Mouse (Mus musculus) hindbrain, postnatal 0 days (tissue): ENCODE results near the gene Fcgrt. TPM values are rescaled to one million over a fixed set of nuclear protein-coding genes. Genes with fewer than 3 reads are reported as not detected.

Source experiments
- ATAC-seq: fragments of 200-750 bp; cut with Nextera tagmentation; 2 replicates; pipeline ENCODE4 v1.8.0; 2017; ENCODE audit warnings: mild to moderate bottlenecking, moderate TSS enrichment, moderate library complexity
- DNase-seq: peaks from one replicate; pipeline ENCODE4 v3.0.0-alpha.2; 2015; ENCODE audit warnings: low spot score
- H3K27ac ChIP-seq: fragments of 300-500 bp; sonication (generic); 2 replicates; pipeline ENCODE4 v1.5.1; 2014; ENCODE audit warnings: mild to moderate bottlenecking
- H3K27me3 ChIP-seq: fragments of 300-500 bp; sonication (generic); 2 replicates; pipeline ENCODE4 v1.6.1; 2014; ENCODE audit warnings: low read length, mixed read lengths; ENCODE audit not compliant: insufficient read depth
- H3K36me3 ChIP-seq: fragments of 300-500 bp; sonication (generic); 2 replicates; pipeline ENCODE4 v1.6.1; 2014; ENCODE audit warnings: low read length, mixed read lengths; ENCODE audit not compliant: insufficient read depth
- H3K4me1 ChIP-seq: fragments of 300-500 bp; sonication (generic); 2 replicates; pipeline ENCODE4 v1.6.1; 2014; ENCODE audit warnings: antibody characterized with exemption, low read length, mixed read lengths; ENCODE audit not compliant: insufficient read depth
- H3K4me2 ChIP-seq: fragments of 300-500 bp; sonication (generic); 2 replicates; pipeline ENCODE4 v1.6.1; 2014; ENCODE audit warnings: low read depth, mild to moderate bottlenecking, low read length, moderate library complexity, mixed read lengths
- H3K4me3 ChIP-seq: fragments of 300-500 bp; sonication (generic); 2 replicates; pipeline ENCODE4 v1.5.1; 2014; ENCODE audit warnings: low read length
- H3K9ac ChIP-seq: fragments of 300-500 bp; sonication (generic); replicated peaks from 2 replicates; pipeline ENCODE4 v1.6.1; 2014; ENCODE audit warnings: mild to moderate bottlenecking, low read length, moderate library complexity, mixed read lengths
- H3K9me3 ChIP-seq: fragments of 300-500 bp; sonication (generic); 2 replicates; pipeline ENCODE4 v1.6.1; 2016; ENCODE audit warnings: low read length, mixed read lengths
- CTCF ChIP-seq: IDR thresholded peaks from 2 replicates; pipeline ENCODE4 v1.5.1; 2016; ENCODE audit warnings: antibody characterized with exemption, control low read depth, low read depth
- WGBS: fragments of 180-500 bp; shearing (Covaris S2); extraction: QIAGEN DNeasy Blood & Tissue Kit; methylation state at CpG from one replicate; pipeline ENCODE4 v1.1.7; 2014; 5-methylcytosine and 5-hydroxymethylcytosine counted together
- polyA plus RNA-seq: library from polyadenylated mRNA; unstranded; fragments of >200 nt; fragmentation: Nextera tagmentation; extraction: Ambion mirVana; gene quantifications from 2 replicates; pipeline ENCODE4 v1.2.1, GENCODE M21; 2015
- total RNA-seq: library from RNA; depleted of rRNA; stranded (reverse); fragments of >200 nt; gene quantifications from 2 replicates; pipeline ENCODE4 v1.2.3, GENCODE M21; 2014

Fcgrt gene
- total and polyA plus RNA-seq, 2 experiments from 2014 or later, result 32.9 to 45.9 TPM

DNA sequence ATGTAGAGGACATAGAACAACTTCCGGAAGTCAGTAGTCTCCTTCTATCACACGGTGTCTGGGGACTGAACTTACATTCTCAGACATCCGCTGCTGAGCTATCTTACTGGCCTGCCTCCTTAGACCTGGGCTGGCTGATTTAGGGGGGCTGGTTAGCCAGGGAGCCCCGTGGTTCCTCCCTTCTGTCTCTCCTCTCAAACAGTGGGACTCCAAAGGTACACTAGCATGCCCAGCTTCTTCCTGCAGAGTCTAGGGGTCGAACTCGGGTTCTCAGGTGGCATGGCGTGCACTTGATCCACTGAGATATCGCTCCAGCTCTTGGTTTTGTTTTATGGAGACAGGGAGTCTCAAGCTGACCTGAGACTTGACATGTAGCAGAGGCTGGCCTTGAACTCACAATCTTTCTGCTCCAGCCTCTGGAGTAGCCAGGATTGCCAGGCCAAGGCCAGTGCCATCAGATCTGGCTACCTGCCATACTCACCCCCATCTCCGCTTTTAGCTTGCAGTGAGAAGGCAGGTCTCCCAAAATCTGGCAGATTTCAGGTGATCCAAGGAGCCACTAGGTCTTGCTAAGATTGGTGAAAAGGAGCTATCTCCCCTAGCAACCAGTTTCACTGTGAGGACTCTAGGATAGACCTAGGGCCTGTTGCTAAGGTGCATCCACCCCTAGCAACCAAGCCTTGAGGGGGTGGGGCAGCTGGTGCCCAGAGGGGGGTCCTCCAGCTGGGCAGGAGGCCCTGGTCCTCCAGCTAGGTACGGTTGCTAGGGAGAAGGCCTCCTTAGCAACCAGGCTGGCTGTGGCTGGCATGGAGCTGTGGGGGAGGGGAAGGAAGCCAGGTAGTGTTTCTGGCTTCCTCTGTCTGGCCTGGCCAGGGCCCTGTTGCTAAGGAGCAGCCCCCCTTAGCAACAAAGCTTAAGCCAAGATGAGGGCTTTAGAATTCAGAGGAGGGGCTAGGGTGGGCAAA lies 44.8 kb downstream of the Fcgrt start:
- TF ChIP-seq CTCF, result no peak
- Histone ChIP-seq H3K4me2 (no peak overlapping the region), H3K4me3 (no peak overlapping the region), H3K4me1 (peaks cover 11% of the 10 kb centered on the region), H3K36me3 (no peaks in the 10 kb centered on the region), H3K27me3 (no peaks in the 10 kb centered on the region), H3K9ac (0 out of 2 replicates have a peak overlapping the region, but pooled peaks have one; percentile 24), H3K9me3 (no peaks in the 10 kb centered on the region), H3K27ac (peak overlapping the region; percentile 77)
- ATAC-seq (peak; percentile 25; the same call in 1 of the 2 replicates), DNase-seq (peak; percentile 67)
- WGBS, result 74% methylated on average over 10 of the region's 10 CpGs

DNA sequence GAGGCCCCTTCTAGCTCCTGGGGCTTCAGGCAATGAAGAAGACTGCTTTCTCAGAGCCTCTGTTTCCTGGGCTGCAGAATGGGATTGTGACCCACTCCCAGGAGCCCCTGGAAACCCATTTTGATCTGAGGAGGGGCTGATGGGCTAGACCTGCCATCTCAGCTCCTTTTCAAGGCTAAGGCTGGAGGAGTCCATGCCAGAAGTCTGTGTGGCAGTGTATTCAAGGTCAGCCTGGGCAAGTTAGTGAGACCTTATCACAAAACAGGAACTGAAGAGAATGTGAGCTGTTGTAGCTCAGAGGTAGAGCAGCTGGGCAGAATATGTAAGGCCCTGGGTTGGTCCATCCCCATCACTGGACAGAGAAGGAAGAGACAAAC lies 46.7 kb downstream of the Fcgrt start:
- Histone ChIP-seq H3K27ac (no peak overlapping the region), H3K36me3 (no peaks in the 10 kb centered on the region), H3K27me3 (no peaks in the 10 kb centered on the region), H3K4me3 (no peak overlapping the region), H3K4me2 (no peak overlapping the region), H3K9me3 (no peaks in the 10 kb centered on the region), H3K4me1 (peaks cover 11% of the 10 kb centered on the region), H3K9ac (no peak overlapping the region)
- DNase-seq (no peak), ATAC-seq (no peak)
- TF ChIP-seq CTCF, result no peak

DNA sequence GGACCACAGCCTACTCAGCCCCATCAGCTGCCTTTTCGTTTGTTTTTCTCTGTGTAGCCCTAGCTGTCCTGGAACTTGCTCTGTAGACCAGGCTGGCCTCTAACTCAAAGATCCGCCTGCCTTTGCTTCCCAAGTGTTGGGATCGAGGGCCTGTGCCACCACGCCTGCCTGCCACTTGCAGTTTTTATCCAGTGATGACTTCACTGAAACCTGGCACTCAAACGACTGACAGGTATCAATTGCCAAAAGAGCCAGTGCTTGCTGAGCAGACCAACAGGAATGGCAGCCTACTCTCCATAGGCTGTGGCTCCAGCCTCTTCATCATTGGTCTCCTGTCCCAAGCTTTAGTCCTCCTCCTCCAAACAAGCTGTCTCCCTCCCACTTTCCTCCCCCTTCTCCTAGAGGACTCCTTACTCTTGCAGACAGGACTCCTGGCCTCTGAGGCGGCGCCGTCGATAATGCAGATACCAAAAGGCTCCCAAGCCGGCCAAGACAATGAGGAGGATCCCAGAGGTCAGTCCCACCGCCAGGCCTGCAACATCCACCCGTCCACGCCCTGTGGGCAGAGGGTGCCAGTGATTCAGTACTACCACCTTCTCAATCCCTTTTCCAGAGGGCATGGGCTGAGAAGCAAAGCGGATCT lies 47.2 kb downstream of the Fcgrt start:
- no peak overlapping the region for H3K9ac ChIP-seq
- 62% methylated on average over 14 of the region's 14 CpGs for WGBS
- H3K4me2 ChIP-seq, result no peak overlapping the region
- DNase-seq (no peak), ATAC-seq (no peak)
- peaks cover 8% of the 10 kb centered on the region for H3K4me1 ChIP-seq
- H3K9me3 ChIP-seq, result no peaks in the 10 kb centered on the region
- no peak overlapping the region for H3K27ac ChIP-seq
- H3K36me3 ChIP-seq, result no peaks in the 10 kb centered on the region
- no peaks in the 10 kb centered on the region for H3K27me3 ChIP-seq
- TF ChIP-seq CTCF, result no peak
- H3K4me3 ChIP-seq, result no peak overlapping the region

- DNase-seq (peak; percentile 95), ATAC-seq (peak; percentile 90)
- no peak for TF ChIP-seq CTCF
- Histone ChIP-seq H3K27ac (peak overlapping the region; percentile 99), H3K4me2 (peak overlapping the region; percentile 96), H3K4me3 (peak overlapping the region; percentile 88), H3K27me3 (no peaks in the 10 kb centered on the region), H3K9me3 (no peaks in the 10 kb centered on the region), H3K36me3 (peaks cover 10% of the 10 kb centered on the region), H3K9ac (peak overlapping the region; percentile 81), H3K4me1 (0 out of 2 replicates have a peak, but pooled peaks cover 8% of the 10 kb centered on the region)
- WGBS, result under 1% methylated on average over 32 of the region's 33 CpGs
These were observed 49.6 kb downstream of the Fcgrt start for GRCm38 (mm10) chr7:45053931-45054510.

DNA sequence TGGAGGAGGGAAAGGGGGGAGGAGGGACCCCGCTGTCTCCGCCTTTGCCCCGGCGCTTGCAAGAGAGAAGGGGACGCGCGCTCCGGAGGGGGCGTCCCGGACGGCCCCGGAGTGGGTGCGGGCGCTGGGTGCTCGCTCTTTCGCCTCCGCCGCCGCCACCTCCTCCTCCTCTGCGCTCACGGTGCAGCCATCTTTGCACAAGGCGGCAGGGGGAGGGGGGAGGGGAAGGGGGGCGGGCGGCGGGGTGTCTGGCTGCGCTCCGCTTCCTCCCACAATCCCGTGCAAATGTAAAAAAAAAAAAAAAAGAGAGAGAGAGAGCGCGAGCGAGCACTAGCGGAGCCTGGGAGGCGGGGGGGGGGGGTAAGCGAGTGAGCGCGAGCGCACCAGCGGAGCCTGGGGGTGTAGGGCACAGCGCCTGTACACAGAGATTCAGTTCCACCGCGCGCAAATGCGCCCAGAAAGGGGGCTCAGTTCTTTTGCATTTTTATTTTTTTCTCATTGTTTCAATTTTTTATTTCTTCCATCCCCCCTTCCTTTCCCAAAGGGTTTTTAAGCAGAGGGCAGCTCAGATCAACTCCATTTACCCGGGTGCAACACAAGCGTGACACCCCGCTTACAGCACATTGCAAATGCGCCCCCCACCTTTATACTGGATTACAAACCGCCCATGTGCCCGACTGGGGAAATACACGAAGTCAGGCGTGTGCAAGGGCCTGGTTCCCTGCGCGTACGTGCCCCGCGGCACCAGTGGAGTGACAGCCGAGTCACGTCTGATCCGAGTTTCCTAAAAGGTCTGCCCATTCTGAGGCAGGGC lies 50.3 kb downstream of the Fcgrt start:
- peak overlapping the region; percentile 88 for H3K4me3 ChIP-seq
- no peaks in the 10 kb centered on the region for H3K27me3 ChIP-seq
- ATAC-seq, result peak; percentile 54
- TF ChIP-seq CTCF, result no peak
- H3K4me2 ChIP-seq, result peak overlapping the region; percentile 96
- H3K9me3 ChIP-seq, result no peaks in the 10 kb centered on the region
- H3K4me1 ChIP-seq, result 0 out of 2 replicates have a peak, but pooled peaks cover 5% of the 10 kb centered on the region
- peak overlapping the region; percentile 81 for H3K9ac ChIP-seq
- peak overlapping the region; percentile 99 for H3K27ac ChIP-seq
- peaks cover 17% of the 10 kb centered on the region for H3K36me3 ChIP-seq
- under 1% methylated on average over 30 of the region's 59 CpGs for WGBS
- peak; percentile 85 for DNase-seq

DNA sequence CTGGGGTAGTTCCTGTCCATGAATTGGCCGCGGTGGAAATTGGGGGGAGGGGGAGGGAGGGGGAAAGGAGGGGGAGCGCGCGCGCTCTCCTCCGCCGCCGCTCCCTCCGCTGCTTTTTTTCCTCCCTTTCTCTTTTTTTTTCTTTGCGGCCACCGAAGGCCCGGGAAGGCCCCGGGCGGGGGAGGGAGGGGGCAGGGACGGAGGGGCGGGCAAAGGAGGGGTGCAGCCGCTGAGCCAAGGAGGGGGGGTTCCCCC lies 50.9 kb downstream of the Fcgrt start, which contains the start of gene Prr12:
TSS of gene Prr12 (minus strand) at position 20 of the 255 bp plus-strand sequence.
- H3K27me3 ChIP-seq, result no peaks in the 10 kb centered on the region
- H3K9me3 ChIP-seq, result no peaks in the 10 kb centered on the region
- peaks cover 23% of the 10 kb centered on the region for H3K36me3 ChIP-seq
- no peak for TF ChIP-seq CTCF
- H3K4me1 ChIP-seq, result 0 out of 2 replicates have a peak, but pooled peaks cover 5% of the 10 kb centered on the region
- DNase-seq (peak; percentile 77), ATAC-seq (peak; percentile 10; the same call in 1 of the 2 replicates)
- peak within 1 kb of the TSS; percentile 81 for H3K9ac ChIP-seq
- H3K4me3 ChIP-seq, result peak within 1 kb of the TSS; percentile 88
- WGBS, result 0% methylated on average over 3 of the region's 18 CpGs
- peak within 1 kb of the TSS; percentile 99 for H3K27ac ChIP-seq
- H3K4me2 ChIP-seq, result peak within 1 kb of the TSS; percentile 96
